Mouse (Mus musculus): ENCODE measurements around the gene Zbtb21. TPM values are rescaled to one million over a fixed set of nuclear protein-coding genes. Genes with fewer than 3 reads are reported as not detected.
"Not testable (repeated sequence)": the region's sequence is repeated elsewhere in the genome, so short reads cannot be mapped to it uniquely, and the experiment has no call there.

The Zbtb21 gene
- 18.4 and 20.4 TPM in 2 replicates for polyA plus RNA-seq (2011; ENCODE audit: insufficient read length, low read depth, missing spikeins)

GRCm38 (mm10) chr16:97962151-97962948 lies at the start of gene Zbtb21, which contains the start of gene C2cd2:
Gene Zbtb21, minus strand, starts transcription at chr16:97962622.
Gene C2cd2, minus strand, starts transcription at chr16:97962598.
- peak within 1 kb of the TSS; percentile 60 for H3K4me3 ChIP-seq (ENCODE audit: insufficient read depth, low read length)

GRCm38 (mm10) chr16:97997383-97997731 lies 34.9 kb upstream of the Zbtb21 start:
- peak overlapping the region; percentile 86 for H3K4me3 ChIP-seq (ENCODE audit: insufficient read depth, low read length)
- H3K4me1 ChIP-seq (ENCODE audit: control insufficient read depth, insufficient read depth, low read length); H3K27ac ChIP-seq (ENCODE audit: insufficient read depth, low read length): not testable (repeated sequence)

More at GRCm38 (mm10) chr16:97962151-97962948, at the start of gene Zbtb21, which contains the start of gene C2cd2:
- TF ChIP-seq CTCF (IDR thresholded peaks at IDR 0.05; ENCODE audit: borderline replicate concordance, insufficient read depth, low read length) = no peak
- TF ChIP-seq POLR2A (IDR thresholded peaks at IDR 0.05; ENCODE audit: low read depth, low read length) = peak; percentile 93
- peaks cover 8% of the 10 kb centered on the region for H3K4me1 ChIP-seq (ENCODE audit: control insufficient read depth, insufficient read depth, low read length)
- peak within 1 kb of the TSS; percentile 90 for H3K27ac ChIP-seq (ENCODE audit: insufficient read depth, low read length)

GRCm38 (mm10) chr16:97996616-97997382 lies 34.4 kb upstream of the Zbtb21 start, which contains the start of gene B230307C23Rik:
Gene B230307C23Rik, plus strand, starts transcription at chr16:97997315.
- TF ChIP-seq CTCF (IDR thresholded peaks at IDR 0.05; ENCODE audit: borderline replicate concordance, insufficient read depth, low read length) = no peak
- TF ChIP-seq POLR2A (IDR thresholded peaks at IDR 0.05; ENCODE audit: low read depth, low read length) = peak; percentile 74
- H3K27ac ChIP-seq (ENCODE audit: insufficient read depth, low read length) = peak within 1 kb of the TSS; percentile 60
- 0 out of 2 replicates have a peak, but pooled peaks cover 2% of the 10 kb centered on the region for H3K4me1 ChIP-seq (ENCODE audit: control insufficient read depth, insufficient read depth, low read length)
- peak within 1 kb of the TSS; percentile 86 for H3K4me3 ChIP-seq (ENCODE audit: insufficient read depth, low read length)

GRCm38 (mm10) chr16:97995849-97996615 lies 33.6 kb upstream of the Zbtb21 start:
- peak overlapping the region; percentile 29; the same call in 1 of the 2 replicates for H3K27ac ChIP-seq (ENCODE audit: insufficient read depth, low read length)
- H3K4me3 ChIP-seq (ENCODE audit: insufficient read depth, low read length) = no peak overlapping the region
- no peak for TF ChIP-seq CTCF (IDR thresholded peaks at IDR 0.05; ENCODE audit: borderline replicate concordance, insufficient read depth, low read length)
- H3K4me1 ChIP-seq (ENCODE audit: control insufficient read depth, insufficient read depth, low read length) = 0 out of 2 replicates have a peak, but pooled peaks cover 2% of the 10 kb centered on the region

- not testable (repeated sequence) for H3K4me1 ChIP-seq (ENCODE audit: control insufficient read depth, insufficient read depth, low read length); H3K27ac ChIP-seq (ENCODE audit: insufficient read depth, low read length); H3K4me3 ChIP-seq (ENCODE audit: insufficient read depth, low read length)
Observed at GRCm38 (mm10) chr16:97992477-97992876, 30.1 kb upstream of the Zbtb21 start.

- no peak for TF ChIP-seq CTCF (IDR thresholded peaks at IDR 0.05; ENCODE audit: borderline replicate concordance, insufficient read depth, low read length)
- no peak for TF ChIP-seq POLR2A (IDR thresholded peaks at IDR 0.05; ENCODE audit: low read depth, low read length)
- Histone ChIP-seq H3K27ac (ENCODE audit: insufficient read depth, low read length) (no peak overlapping the region), H3K4me3 (ENCODE audit: insufficient read depth, low read length) (no peak overlapping the region), H3K4me1 (ENCODE audit: control insufficient read depth, insufficient read depth, low read length) (0 out of 2 replicates have a peak, but pooled peaks cover 2% of the 10 kb centered on the region)
Observed at GRCm38 (mm10) chr16:97991517-97991916, 29.1 kb upstream of the Zbtb21 start.

GRCm38 (mm10) chr16:97984589-97984988 lies 22.2 kb upstream of the Zbtb21 start:
- Histone ChIP-seq H3K27ac (ENCODE audit: insufficient read depth, low read length) (no peak overlapping the region), H3K4me3 (ENCODE audit: insufficient read depth, low read length) (no peak overlapping the region), H3K4me1 (ENCODE audit: control insufficient read depth, insufficient read depth, low read length) (no peaks in the 10 kb centered on the region)
- TF ChIP-seq POLR2A (IDR thresholded peaks at IDR 0.05; ENCODE audit: low read depth, low read length) (no peak), CTCF (IDR thresholded peaks at IDR 0.05; ENCODE audit: borderline replicate concordance, insufficient read depth, low read length) (no peak)

GRCm38 (mm10) chr16:97981362-97981761 lies 18.9 kb upstream of the Zbtb21 start:
- no peak overlapping the region for H3K27ac ChIP-seq (ENCODE audit: insufficient read depth, low read length)
- no peaks in the 10 kb centered on the region for H3K4me1 ChIP-seq (ENCODE audit: control insufficient read depth, insufficient read depth, low read length)
- TF ChIP-seq POLR2A (IDR thresholded peaks at IDR 0.05; ENCODE audit: low read depth, low read length) = no peak
- no peak for TF ChIP-seq CTCF (IDR thresholded peaks at IDR 0.05; ENCODE audit: borderline replicate concordance, insufficient read depth, low read length)
- no peak overlapping the region for H3K4me3 ChIP-seq (ENCODE audit: insufficient read depth, low read length)

GRCm38 (mm10) chr16:97977722-97978121 lies 15.3 kb upstream of the Zbtb21 start:
- no peak overlapping the region for H3K4me3 ChIP-seq (ENCODE audit: insufficient read depth, low read length)
- no peak overlapping the region for H3K27ac ChIP-seq (ENCODE audit: insufficient read depth, low read length)
- H3K4me1 ChIP-seq (ENCODE audit: control insufficient read depth, insufficient read depth, low read length) = no peaks in the 10 kb centered on the region
- TF ChIP-seq POLR2A (IDR thresholded peaks at IDR 0.05; ENCODE audit: low read depth, low read length) (no peak), CTCF (IDR thresholded peaks at IDR 0.05; ENCODE audit: borderline replicate concordance, insufficient read depth, low read length) (no peak)
